Mouse (Mus musculus): ENCODE data around the gene Tpo.
A peak's percentile ranks its signal among the peaks of the same experiment; 100 is the strongest.

Tpo gene

GRCm38 (mm10) chr12:30132524-30132923, at the start of gene Tpo:
Gene Tpo (minus strand): TSS chr12:30132624.
- no peak for DNase-seq

DNA sequence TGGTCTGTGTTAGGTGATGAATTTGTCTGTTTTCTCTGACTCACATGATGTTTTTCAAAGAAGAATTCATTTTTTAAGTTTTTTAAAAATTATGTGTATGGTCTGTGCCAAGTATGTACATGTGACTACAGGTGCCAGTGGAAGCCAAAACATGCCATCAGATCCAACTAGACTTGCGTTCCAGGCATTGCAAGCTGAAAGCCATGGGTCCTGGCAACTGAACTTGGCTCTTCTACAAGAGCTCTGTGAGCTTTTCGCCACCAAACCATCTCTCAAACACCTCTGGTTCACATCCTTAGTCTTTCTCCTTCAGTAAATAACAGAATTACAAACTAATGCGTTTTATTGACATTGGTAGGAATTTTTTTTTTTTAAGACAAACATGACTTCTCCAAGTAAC, 49.3 kb upstream of the Tpo start:
- DNase-seq: no peak

DNA sequence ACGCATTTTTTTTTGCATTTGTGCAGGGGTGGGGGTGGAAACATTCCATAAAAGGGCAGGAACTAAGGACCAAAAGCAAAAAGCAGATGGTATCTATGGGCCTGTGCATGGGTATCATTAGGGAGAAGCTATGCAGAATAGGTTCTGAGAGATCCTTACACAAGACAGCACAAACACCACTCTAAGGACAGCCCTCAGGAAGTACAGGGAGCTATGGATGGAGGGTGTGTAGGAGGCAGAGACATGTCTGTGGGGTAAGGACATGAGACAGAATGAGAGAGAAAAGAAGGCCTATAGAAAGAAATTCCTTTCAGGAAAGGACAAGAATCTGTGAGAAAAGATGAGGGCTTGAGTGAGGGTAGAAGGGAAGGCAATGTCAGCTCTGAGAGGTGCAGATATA, 47.2 kb upstream of the Tpo start:
- DNase-seq: no peak

DNA sequence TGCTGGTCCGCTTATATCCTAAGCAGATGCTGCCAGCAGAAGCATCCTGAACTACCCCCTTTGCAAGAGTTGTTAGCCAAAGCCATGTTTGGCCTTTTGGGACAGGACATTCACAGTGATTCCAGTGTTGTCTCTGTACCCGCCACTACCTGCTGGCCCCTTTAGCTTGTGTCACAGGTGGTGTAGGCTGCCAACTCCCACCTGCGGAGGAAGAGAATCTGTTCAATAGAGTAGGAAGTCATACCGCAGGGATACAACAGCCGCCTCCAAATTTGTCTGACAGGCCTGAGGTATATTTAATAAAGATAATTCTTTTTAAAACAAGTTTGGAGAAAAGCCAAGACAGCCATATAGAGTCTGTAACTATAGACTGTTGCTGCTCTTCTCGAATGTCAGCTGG, 45.5 kb upstream of the Tpo start:
- DNase-seq: peak; percentile 52

DNA sequence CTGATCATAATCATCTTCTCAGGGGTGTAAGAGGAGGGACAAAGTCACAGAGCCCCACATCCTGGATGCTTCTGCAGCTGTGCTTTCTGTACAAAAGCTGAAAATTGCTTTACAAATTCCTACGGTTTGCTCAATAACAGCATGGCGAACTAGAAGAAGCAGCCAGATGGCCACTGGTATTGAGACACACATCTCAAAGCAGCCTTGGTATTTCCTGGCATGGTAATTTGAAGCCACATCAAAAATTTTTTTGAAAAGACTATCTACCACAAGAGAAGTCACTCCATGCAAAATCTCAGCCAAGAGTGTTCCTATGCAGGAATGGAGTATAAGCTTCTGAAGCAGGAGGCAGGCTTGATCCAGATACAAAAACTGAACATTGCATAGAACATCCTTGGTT, 45.1 kb upstream of the Tpo start:
- DNase-seq: peak; percentile 66

- no peak for DNase-seq
Measured at GRCm38 (mm10) chr12:30168491-30168890, 36.1 kb upstream of the Tpo start.

GRCm38 (mm10) chr12:30164538-30164937, 32.1 kb upstream of the Tpo start:
- no peak for DNase-seq

GRCm38 (mm10) chr12:30164005-30164404, 31.6 kb upstream of the Tpo start:
- DNase-seq: no peak

DNA sequence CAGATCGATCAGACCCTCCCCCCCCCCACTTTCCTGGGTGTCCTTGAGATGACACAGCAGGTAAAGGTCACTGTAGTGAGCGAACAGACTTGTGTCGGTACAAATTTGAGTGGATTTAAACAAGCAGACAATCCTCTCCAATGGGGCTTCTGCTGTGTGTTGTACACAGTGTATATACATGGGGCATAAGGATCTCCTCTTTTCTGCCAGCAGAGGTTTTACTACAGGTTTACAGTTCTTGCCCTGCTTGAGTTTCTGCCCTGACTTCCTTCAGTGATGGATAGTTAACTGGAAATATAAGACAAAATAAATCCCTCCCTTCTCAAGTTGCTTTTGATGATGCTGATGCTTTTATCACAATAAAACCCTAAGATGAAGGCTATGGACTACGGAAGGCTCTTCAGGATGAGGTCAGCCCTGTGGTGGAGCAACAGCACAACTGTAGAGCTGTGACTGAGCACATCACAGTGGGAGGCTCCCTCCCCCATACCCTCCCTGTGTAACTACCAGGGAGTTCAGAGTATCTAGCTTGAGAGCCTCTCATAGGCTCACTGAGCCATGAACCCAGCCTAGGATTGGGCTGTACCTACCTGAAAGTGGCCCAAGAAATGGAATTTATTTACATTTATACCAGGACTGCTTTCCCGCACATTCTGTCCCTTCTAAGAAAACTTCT, 29.4 kb upstream of the Tpo start:
- DNase-seq: no peak

DNA sequence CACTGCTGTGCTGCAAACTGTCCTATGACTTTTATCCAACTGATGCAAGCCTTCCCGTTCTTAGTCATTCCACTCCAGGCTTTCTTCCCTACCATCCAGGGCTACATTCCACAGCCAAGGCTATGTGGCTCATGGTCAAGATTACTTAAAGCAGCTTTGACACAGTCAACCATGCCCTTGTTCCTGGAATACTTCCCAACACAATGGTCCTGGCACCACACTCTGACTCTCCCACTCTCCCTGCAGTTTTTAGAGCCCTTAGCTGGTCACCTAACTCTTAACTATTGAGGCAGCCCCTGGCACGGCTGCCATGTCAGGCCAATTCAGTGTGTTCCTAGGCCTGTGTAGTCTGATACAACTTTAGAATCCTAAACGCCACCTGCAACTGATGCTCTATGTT, 28.1 kb upstream of the Tpo start:
- DNase-seq: no peak

DNA sequence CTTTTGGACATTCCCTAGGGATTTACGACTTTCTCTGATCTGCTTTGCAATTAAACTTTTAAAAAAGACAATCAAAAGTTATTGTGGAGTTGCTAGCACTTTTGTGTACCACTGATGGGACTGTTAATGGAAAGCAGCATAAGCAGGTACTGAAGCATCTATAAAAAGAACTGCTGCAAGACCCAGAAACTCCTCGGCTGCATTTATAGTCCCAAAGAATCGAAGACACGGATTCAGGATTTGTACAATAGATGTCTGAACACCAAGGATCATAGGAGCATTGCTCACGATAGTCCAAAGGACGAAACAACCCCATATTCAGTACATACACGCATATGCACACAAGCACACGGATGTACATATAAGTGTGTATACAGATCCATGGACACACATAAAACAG, 27.4 kb upstream of the Tpo start:
- DNase-seq: no peak

DNA sequence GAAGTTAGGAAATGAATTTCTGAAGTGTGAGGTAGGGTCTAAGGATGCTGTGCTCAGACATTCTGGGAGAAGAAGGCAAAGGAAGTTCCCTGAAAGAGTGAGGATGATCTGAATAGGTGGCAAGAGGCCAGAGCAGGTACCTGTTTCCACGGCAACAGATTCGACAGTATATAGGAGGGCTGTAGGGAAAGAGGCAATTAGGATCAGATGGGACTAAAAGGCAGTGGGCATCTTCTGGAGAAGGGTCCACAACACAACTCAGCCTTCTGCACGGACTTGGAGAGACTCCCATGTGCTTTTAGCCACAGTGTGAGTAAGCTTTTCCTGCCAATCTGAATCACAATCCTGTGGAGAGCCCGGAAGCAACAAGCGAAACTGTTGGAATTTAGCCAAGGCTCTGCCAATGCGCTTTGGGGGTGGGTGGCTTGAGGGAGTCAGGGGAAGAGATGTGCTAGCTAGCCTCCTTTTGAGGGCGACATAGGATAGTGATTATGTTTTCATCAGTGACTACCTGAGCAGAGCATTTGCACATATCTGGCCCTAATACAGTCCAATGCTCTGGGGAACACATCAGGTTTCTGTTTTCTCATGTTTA, 21.8 kb upstream of the Tpo start:
- no peak for DNase-seq

DNA sequence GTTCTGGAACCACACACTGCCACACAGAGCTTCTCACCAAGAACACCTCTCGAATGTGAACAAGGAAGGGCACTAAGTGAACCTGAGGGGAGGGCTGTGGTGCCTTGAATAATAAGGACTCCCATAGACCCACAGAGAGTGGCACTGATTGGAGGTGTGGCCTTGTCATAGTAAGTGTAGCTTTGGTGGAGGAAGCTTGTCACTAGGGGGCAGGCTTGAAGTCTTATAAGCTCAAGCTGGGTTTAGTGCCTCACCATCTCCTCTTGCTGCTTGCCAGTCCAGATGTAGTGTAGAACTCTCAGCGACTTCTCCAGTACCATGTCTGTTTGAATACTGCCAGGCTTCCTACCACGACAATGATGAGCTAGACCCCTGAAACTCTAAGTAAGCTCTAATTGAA, 9.7 kb upstream of the Tpo start:
- DNase-seq: peak; percentile 81

GRCm38 (mm10) chr12:30129411-30129716, 3.1 kb downstream of the Tpo start:
- DNase-seq: no peak

DNA sequence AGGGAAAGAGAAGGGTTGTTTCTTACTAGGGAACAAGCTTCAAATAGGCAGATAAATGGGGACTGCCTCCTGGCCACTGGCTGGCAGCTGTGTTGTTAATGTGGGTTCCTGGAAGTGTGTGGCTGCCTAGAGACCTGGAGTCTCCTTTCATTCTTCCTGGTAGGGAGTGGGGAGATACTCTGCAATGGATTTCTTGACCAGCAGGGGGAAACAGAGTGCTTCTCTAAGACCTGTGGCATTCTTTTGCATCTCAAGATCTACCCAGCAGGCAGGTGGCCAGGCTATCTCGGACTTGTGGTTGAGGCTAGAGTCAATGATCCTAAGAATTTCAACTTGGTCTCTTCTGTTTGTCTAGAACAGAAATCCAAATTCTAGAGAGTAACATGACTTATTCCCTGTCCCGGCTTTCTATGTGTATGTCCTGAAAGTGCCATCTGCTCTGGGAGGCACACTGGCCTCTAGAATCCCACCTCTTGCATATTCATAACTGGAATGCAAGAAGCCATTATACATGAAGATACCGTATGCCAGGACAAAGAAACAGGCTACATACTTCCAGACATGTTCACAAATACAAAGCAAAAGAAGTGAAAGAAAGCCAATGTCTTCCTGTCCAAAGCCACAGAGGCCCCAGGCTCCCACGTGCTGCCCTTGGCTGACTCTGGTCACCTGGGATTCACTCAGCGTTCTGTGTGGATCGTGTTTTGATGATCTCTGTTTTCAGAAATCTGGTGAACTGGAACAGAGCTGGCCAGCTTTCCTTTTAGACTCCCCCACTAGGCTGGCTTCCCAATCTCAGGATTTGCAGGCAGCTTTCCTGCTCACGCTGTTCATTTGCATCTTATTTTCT, 3.6 kb downstream of the Tpo start:
- DNase-seq: peak; percentile 94

GRCm38 (mm10) chr12:30122347-30122746, 10.1 kb downstream of the Tpo start:
- DNase-seq: peak; percentile 71

DNA sequence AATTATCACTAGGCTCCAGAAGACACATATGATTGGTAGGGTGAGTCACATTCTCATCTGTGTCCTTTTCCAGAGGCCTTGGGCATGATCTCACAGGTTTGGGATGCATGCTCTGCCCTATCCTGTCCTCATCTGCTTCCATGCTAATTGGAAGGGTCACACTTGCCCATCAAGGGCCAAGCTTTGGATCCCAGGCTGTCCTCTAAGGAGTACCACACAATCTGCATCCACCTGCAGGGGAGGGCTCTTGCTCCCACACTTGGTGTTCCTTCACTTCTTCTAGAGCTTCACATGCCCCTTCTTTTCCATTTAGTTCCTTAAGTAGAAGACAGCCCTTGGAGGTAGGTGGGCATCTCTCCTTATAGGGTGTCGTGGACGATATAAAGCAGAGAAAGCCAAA, 20.2 kb downstream of the Tpo start:
- peak; percentile 58 for DNase-seq

- peak; percentile 81 for DNase-seq
Measured at GRCm38 (mm10) chr12:30109646-30110605, 22.5 kb downstream of the Tpo start.

DNA sequence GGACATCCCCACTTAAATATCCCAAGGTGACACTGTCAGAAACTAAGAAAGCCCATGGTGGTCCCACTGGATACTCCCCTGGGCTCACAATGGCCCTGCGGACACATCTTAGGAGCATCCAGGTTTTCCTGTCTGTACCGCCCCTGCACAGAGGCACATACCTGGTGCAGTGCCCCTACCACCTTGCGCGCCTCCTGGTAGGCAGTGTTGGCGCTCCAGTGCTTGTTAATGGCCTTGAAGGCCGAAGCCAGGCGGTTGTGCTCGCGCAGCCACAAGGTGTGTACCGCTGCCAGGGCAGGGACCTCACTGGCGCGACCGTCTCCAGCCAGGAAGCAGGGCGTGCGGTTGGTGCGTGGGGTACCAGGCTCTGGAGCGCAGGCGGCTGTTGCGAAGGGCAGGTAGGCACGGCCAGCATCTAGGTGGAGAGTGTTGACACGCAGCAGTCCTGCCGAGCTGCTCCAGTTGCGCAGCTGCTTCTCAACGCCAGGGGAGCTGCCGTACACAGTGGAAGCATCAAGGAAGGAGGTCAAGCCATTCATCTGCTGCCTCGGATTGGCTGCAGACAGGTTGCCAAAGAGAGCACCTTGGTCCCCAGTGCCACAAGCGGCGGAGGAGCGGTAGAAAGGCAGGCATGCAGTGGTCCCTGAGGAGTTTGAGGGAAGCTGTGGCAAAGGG, 29.4 kb downstream of the Tpo start:
- peak; percentile 84 for DNase-seq

- peak; percentile 91 for DNase-seq
Measured at GRCm38 (mm10) chr12:30092081-30092480, 40.3 kb downstream of the Tpo start.

DNA sequence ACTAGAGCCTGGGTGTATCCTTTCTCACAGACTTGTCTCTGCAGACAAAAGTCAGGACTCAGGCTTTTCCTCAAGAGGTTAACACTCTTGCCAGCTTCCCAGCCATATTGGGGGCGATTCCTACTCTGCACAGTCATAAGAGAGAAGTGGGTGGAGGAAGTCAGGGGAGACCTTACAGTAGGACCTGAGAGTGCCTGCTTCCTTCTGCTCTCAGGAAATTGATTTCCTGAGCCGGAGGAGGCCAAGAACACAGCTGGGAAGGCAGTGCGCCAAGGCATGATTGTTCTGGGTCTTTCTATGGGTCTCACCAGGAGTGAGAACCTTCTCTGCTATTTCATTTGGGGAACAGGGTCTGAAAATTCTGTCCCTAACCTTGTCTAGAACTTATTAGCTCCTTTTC, 48.5 kb downstream of the Tpo start:
- DNase-seq: peak; percentile 93

GRCm38 (mm10) chr12:30077056-30077455, 55.4 kb downstream of the Tpo start:
- DNase-seq: peak; percentile 79

Measured in heart, adult 11 months (tissue).